Mouse (Mus musculus) kidney, adult 8-10 months (tissue): ENCODE data around the gene F12.
"Not testable (repeated sequence)": the region's sequence is repeated elsewhere in the genome, so short reads cannot be mapped to it uniquely, and the experiment has no call there.

ENCODE experiments used
- DNase-seq, 2 experiments: peaks; one replicate each; pipeline ENCODE4 v3.0.0; 2022

The F12 gene

GRCm38 (mm10) chr13:55449679-55450441, 23.3 kb upstream of the F12 start:
- DNase-seq = no peak

- no peak for DNase-seq
Observed at GRCm38 (mm10) chr13:55449205-55449604, 22.6 kb upstream of the F12 start.

GRCm38 (mm10) chr13:55448131-55448530, 21.5 kb upstream of the F12 start:
- DNase-seq = no peak

GRCm38 (mm10) chr13:55447543-55447943, 20.9 kb upstream of the F12 start:
- no peak for DNase-seq

GRCm38 (mm10) chr13:55446483-55447105, 20.0 kb upstream of the F12 start:
- DNase-seq = no peak

- no peak for DNase-seq
Observed at GRCm38 (mm10) chr13:55445361-55446091, 18.9 kb upstream of the F12 start.

GRCm38 (mm10) chr13:55444937-55445315, 18.3 kb upstream of the F12 start, which contains the start of gene Grk6:
Gene Grk6, plus strand, starts transcription at chr13:55445072.
- DNase-seq = peak; percentile 100

GRCm38 (mm10) chr13:55444286-55444936, 17.8 kb upstream of the F12 start:
- DNase-seq = no peak

- no peak for DNase-seq
Observed at GRCm38 (mm10) chr13:55443799-55444285, 17.2 kb upstream of the F12 start.

GRCm38 (mm10) chr13:55437111-55437629, 10.6 kb upstream of the F12 start:
- not testable (repeated sequence) for DNase-seq

GRCm38 (mm10) chr13:55431889-55432685, 5.5 kb upstream of the F12 start:
- no peak for DNase-seq

GRCm38 (mm10) chr13:55430566-55430965, 4.0 kb upstream of the F12 start:
- DNase-seq = no peak

- DNase-seq = peak; percentile 67 to 74
Observed at GRCm38 (mm10) chr13:55429226-55429888, 2.8 kb upstream of the F12 start.

- peak in 1 of 2 experiments; percentile 69 for DNase-seq
Observed at GRCm38 (mm10) chr13:55420933-55421800, 5.4 kb downstream of the F12 start.

- DNase-seq = no peak
Observed at GRCm38 (mm10) chr13:55420018-55420932, 6.3 kb downstream of the F12 start.

GRCm38 (mm10) chr13:55419142-55419541, 7.5 kb downstream of the F12 start:
- DNase-seq = no peak

- DNase-seq = peak; percentile 78 to 88
Observed at GRCm38 (mm10) chr13:55418004-55418403, 8.6 kb downstream of the F12 start.

- peak; percentile 86 to 94 for DNase-seq
Observed at GRCm38 (mm10) chr13:55414743-55415380, 11.7 kb downstream of the F12 start, which contains the start of gene Pfn3. Gene Pfn3, minus strand, starts transcription at chr13:55415232.
